Mouse (Mus musculus) myocyte (in vitro differentiated cells): Measurements from ENCODE around the gene Slc12a6. TPM values are rescaled to one million over a fixed set of nuclear protein-coding genes. Genes with fewer than 3 reads are reported as not detected.

Experiments used
- H3K27me3 ChIP-seq: one replicate; pipeline ENCODE4 v1.6.1; 2011; ENCODE audit not compliant: control insufficient read depth, insufficient read depth, insufficient read length
- H3K36me3 ChIP-seq: one replicate; pipeline ENCODE4 v1.6.1; 2011; ENCODE audit not compliant: control insufficient read depth, insufficient read depth
- H3K4me2 ChIP-seq: one replicate; pipeline ENCODE4 v1.6.1; 2011; ENCODE audit warnings: low read depth, control low read depth
- H3K4me3 ChIP-seq: one replicate; pipeline ENCODE4 v1.5.1; 2011; ENCODE audit warnings: mild to moderate bottlenecking, control low read depth, moderate library complexity
- H3K79me2 ChIP-seq: one replicate; pipeline ENCODE4 v1.6.1; 2011; ENCODE audit not compliant: control insufficient read depth, insufficient read depth
- H3ac ChIP-seq: one replicate; pipeline ENCODE4 v1.6.1; 2011; ENCODE audit not compliant: control insufficient read depth, insufficient read length
- CEBPB ChIP-seq: IDR thresholded peaks from 2 replicates; pipeline ENCODE4 v1.6.1; 2011; ENCODE audit warnings: mild to moderate bottlenecking, moderate library complexity; ENCODE audit not compliant: poor library complexity, insufficient read depth, severe bottlenecking
- E2F4 ChIP-seq: IDR thresholded peaks from one replicate; pipeline ENCODE4 v1.6.1; 2011; ENCODE audit warnings: mild to moderate bottlenecking, control low read depth, moderate library complexity; ENCODE audit not compliant: insufficient read depth
- MAX ChIP-seq: IDR thresholded peaks from one replicate; pipeline ENCODE4 v1.6.1; 2011; ENCODE audit warnings: low read depth, mild to moderate bottlenecking, control low read depth
- MYOD1 ChIP-seq, 3 experiments: IDR thresholded peaks; one replicate each; pipeline ENCODE4 v1.6.1; 2011; ENCODE audit warnings: control low read depth in 2 of 3, low read depth in 2 of 3, mild to moderate bottlenecking in 2 of 3, moderate library complexity in 1 of 3; ENCODE audit not compliant: insufficient read length in 2 of 3, control insufficient read depth in 1 of 3
- MYOG ChIP-seq, 3 experiments: IDR thresholded peaks; one replicate each; pipeline ENCODE4 v1.6.1; 2011; ENCODE audit warnings: control low read depth in 2 of 3, low read depth in 2 of 3, mild to moderate bottlenecking in 2 of 3; ENCODE audit not compliant: insufficient read length in 2 of 3, control insufficient read depth in 1 of 3, insufficient read depth in 1 of 3
- POLR2A ChIP-seq: IDR thresholded peaks from one replicate; pipeline ENCODE4 v1.6.1; 2011; ENCODE audit warnings: low read depth, mild to moderate bottlenecking, control low read depth, moderate library complexity; ENCODE audit not compliant: insufficient read length
- POLR2AphosphoS2 ChIP-seq: IDR thresholded peaks from one replicate; pipeline ENCODE4 v1.6.1; 2011; ENCODE audit warnings: low read depth, control low read depth; ENCODE audit not compliant: insufficient read length
- REST ChIP-seq: IDR thresholded peaks from one replicate; pipeline ENCODE4 v1.6.1; 2011; ENCODE audit warnings: mild to moderate bottlenecking, control low read depth, moderate library complexity; ENCODE audit not compliant: insufficient read depth, insufficient read length
- SRF ChIP-seq: IDR thresholded peaks from one replicate; pipeline ENCODE4 v1.6.1; 2011; ENCODE audit warnings: low read depth; ENCODE audit not compliant: control insufficient read depth, insufficient read length
- TCF12 ChIP-seq: IDR thresholded peaks from one replicate; pipeline ENCODE4 v1.6.1; 2011; ENCODE audit warnings: mild to moderate bottlenecking, control low read depth; ENCODE audit not compliant: poor library complexity, insufficient read depth, severe bottlenecking
- TCF3 ChIP-seq: IDR thresholded peaks from one replicate; pipeline ENCODE4 v1.6.1; 2011; ENCODE audit warnings: low read depth, control low read depth; ENCODE audit not compliant: insufficient read length
- USF1 ChIP-seq: IDR thresholded peaks from one replicate; pipeline ENCODE4 v1.6.1; 2011; ENCODE audit warnings: low read depth, mild to moderate bottlenecking, control low read depth, moderate library complexity
- polyA plus RNA-seq: library from polyadenylated mRNA; unstranded; fragments of >200 nt; fragmentation: generic; extraction: Trizol; gene quantifications from one replicate; pipeline ENCODE4 v1.2.1, GENCODE M21; 2012; ENCODE audit warnings: missing spikeins

The Slc12a6 gene
- 7.0 TPM for polyA plus RNA-seq

DNA sequence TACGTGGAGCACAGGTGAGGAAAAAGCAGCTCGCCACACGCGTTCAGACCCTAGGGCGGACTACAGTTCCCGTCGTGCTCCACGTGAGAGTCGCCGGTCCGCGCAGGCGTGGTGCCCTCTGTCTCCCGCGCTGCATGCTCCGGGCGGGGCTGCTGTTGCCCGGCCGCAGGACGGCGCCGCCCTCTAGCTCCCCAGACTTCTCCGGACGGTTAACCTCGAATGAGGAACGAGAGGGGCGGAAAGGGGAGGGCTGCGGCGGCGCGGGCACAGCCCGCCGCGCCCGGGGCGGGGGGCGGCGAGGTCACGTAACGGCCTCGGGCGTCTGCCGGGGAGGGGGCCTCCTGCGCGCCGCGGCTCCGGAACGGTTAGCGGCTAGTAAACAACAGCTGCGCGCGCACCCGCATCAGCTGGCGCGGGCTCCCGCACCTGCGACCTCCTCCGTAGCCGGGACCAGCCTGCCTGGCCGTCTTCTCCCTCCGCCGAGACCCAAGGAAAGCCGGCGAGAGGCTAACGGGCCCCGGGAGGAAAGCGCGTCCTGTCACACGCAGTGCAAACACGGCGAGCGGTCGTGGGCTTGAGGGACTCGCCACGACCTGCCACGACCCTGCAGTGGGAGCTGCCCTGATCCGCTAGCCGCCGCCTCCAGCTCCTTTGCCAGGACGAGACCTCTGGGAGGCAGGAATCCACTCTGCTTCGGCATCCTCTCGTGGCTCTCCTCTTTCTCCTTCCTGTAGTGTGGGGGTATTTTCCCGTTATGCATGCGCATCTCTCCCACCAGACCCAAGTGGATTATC is at the start of gene Slc12a6:
Gene Slc12a6, plus strand, starts transcription at position 378 of the 794 bp plus-strand sequence.
- Histone ChIP-seq H3K4me3 (peak within 1 kb of the TSS; percentile 73), H3K79me2 (peaks cover 23% of the 10 kb centered on the region), H3K27me3 (no peaks in the 10 kb centered on the region), H3K36me3 (peaks cover 5% of the 10 kb centered on the region), H3K4me2 (peak within 1 kb of the TSS; percentile 97), H3ac (peak within 1 kb of the TSS; percentile 57)
- TF ChIP-seq POLR2AphosphoS2 (peak; percentile 97), USF1 (peak; percentile 43), MYOD1 (IDR thresholded peaks at IDR 0.05; ENCODE audit: control insufficient read depth in 1 of 3, insufficient read length in 2 of 3, low read depth in 2 of 3) (peak in 2 of 3 experiments; percentile 45 to 64), CEBPB (no peak), MYOG (IDR thresholded peaks at IDR 0.05; ENCODE audit: control insufficient read depth in 1 of 3, insufficient read depth in 1 of 3, insufficient read length in 2 of 3, low read depth in 2 of 3) (peak in 2 of 3 experiments; percentile 53 to 65), REST (no peak), POLR2A (peak; percentile 65), TCF3 (no peak), E2F4 (no peak), MAX (peak; percentile 5)

DNA sequence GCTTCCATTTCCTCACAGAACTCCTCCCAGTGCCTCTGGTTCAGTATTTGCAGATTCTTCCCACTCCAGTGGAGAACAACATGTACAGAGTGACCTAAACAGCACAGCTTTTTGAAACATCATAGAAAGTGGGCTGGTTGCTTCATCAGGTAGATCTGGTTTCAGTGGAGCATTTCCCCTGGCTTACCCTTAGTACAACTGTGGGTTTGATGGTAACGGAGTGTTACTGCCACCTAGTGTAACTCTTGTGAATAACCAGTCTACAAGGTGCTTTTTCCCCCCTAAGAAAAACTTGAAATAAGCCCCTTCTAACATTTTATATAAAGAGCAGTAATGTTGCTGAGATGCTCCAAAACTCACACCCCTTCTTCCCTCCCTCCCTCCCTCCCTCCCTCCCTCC is 49.6 kb upstream of the Slc12a6 start:
- no peaks in the 10 kb centered on the region for H3K36me3 ChIP-seq
- no peak overlapping the region for H3ac ChIP-seq
- H3K27me3 ChIP-seq: peaks cover 5% of the 10 kb centered on the region
- H3K4me2 ChIP-seq: no peak overlapping the region
- no peaks in the 10 kb centered on the region for H3K79me2 ChIP-seq
- TF ChIP-seq TCF3: no peak
- no peak for TF ChIP-seq E2F4
- no peak for TF ChIP-seq CEBPB
- H3K4me3 ChIP-seq: no peak overlapping the region

DNA sequence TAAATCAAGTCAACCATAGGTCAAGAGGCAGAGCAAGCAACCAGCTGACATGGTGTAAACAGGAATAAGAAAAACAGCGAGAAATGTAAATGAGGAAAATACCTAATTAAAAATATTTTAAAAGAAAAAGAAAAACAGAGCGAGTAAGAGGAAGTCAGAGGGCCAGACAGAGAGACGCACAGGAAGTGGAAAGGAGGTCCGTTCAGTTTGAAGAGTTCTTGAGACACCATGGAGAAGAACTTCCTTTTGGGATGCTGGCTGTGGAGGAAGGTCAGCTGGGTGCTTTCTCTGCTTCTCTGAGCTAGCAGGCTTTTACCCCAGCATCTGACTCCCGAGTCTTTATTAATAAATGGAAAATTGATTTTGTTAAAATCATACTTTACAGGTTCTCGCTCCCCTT is 48.0 kb upstream of the Slc12a6 start:
- TF ChIP-seq REST (no peak), SRF (no peak), POLR2AphosphoS2 (no peak), MAX (no peak), POLR2A (no peak), MYOD1 (IDR thresholded peaks at IDR 0.05; ENCODE audit: control insufficient read depth in 1 of 3, insufficient read length in 2 of 3, low read depth in 2 of 3) (no peak), TCF12 (no peak), CEBPB (no peak), TCF3 (no peak), USF1 (no peak), E2F4 (no peak), MYOG (IDR thresholded peaks at IDR 0.05; ENCODE audit: control insufficient read depth in 1 of 3, insufficient read depth in 1 of 3, insufficient read length in 2 of 3, low read depth in 2 of 3) (no peak)
- H3ac ChIP-seq: no peak overlapping the region
- no peaks in the 10 kb centered on the region for H3K27me3 ChIP-seq

DNA sequence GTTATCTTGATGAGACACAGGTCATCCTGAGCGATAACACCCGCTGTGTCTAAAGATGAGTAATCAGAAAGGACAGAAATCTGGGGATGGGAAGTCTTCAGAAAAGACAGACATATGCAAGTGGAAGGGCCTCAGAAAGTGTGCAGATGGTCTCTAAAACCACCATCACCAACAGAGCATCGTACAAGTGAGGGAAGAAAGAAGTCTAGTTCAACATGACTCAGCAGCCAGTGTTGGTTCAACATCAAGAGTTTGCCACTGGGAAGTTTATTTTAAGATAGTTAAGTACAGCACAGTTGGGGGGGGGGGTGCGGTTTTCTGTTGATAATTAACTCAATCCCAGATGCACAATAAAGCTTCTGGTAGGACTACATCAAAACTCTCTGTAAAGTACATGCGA is 44.7 kb upstream of the Slc12a6 start:
- H3ac ChIP-seq: no peak overlapping the region

More for the DNA sequence above, 48.0 kb upstream of the Slc12a6 start:
- no peak overlapping the region for H3K4me2 ChIP-seq
- no peaks in the 10 kb centered on the region for H3K36me3 ChIP-seq
- H3K79me2 ChIP-seq: no peaks in the 10 kb centered on the region
- no peak overlapping the region for H3K4me3 ChIP-seq

DNA sequence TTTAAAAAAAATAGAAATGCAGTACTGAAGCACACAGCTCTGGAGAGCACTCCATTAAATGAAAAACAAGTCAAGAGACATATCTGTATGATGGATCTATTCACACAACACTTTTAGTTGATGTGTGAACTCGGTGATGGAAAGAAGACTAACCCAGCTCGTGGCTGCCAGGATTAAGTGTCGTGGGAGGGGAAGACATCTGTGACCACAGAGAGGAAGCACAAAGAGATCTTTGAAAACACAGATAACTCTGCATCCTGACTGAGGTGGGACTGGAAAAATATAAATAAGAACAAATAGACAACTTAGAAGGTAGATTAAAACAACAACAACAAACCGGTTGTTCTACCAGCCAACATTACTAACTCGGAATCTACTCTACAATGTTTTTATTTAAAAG is 43.0 kb upstream of the Slc12a6 start:
- no peaks in the 10 kb centered on the region for H3K27me3 ChIP-seq
- no peaks in the 10 kb centered on the region for H3K79me2 ChIP-seq
- no peak for TF ChIP-seq TCF12
- TF ChIP-seq MAX: no peak
- TF ChIP-seq REST: no peak
- no peak for TF ChIP-seq TCF3
- no peak for TF ChIP-seq E2F4
- TF ChIP-seq SRF: no peak
- TF ChIP-seq MYOG (IDR thresholded peaks at IDR 0.05; ENCODE audit: control insufficient read depth in 1 of 3, insufficient read depth in 1 of 3, insufficient read length in 2 of 3, low read depth in 2 of 3): no peak
- no peak for TF ChIP-seq CEBPB
- no peak for TF ChIP-seq POLR2A
- TF ChIP-seq USF1: no peak
- TF ChIP-seq MYOD1 (IDR thresholded peaks at IDR 0.05; ENCODE audit: control insufficient read depth in 1 of 3, insufficient read length in 2 of 3, low read depth in 2 of 3): no peak
- TF ChIP-seq POLR2AphosphoS2: no peak
- no peak overlapping the region for H3K4me3 ChIP-seq
- H3K36me3 ChIP-seq: no peaks in the 10 kb centered on the region
- no peak overlapping the region for H3ac ChIP-seq
- no peak overlapping the region for H3K4me2 ChIP-seq

More for the DNA sequence above, 44.7 kb upstream of the Slc12a6 start:
- Histone ChIP-seq H3K4me2 (no peak overlapping the region), H3K36me3 (no peaks in the 10 kb centered on the region), H3K27me3 (no peaks in the 10 kb centered on the region), H3K4me3 (no peak overlapping the region), H3K79me2 (no peaks in the 10 kb centered on the region)
- TF ChIP-seq MYOG (IDR thresholded peaks at IDR 0.05; ENCODE audit: control insufficient read depth in 1 of 3, insufficient read depth in 1 of 3, insufficient read length in 2 of 3, low read depth in 2 of 3) (no peak), MYOD1 (IDR thresholded peaks at IDR 0.05; ENCODE audit: control insufficient read depth in 1 of 3, insufficient read length in 2 of 3, low read depth in 2 of 3) (peak in 1 of 3 experiments; percentile 1)
